Mouse (Mus musculus) kidney, postnatal 36 days (tissue): ENCODE data around the gene Dynlt1a.
"Not testable (repeated sequence)": the region's sequence is repeated elsewhere in the genome, so short reads cannot be mapped to it uniquely, and the experiment has no call there.

Experiments used
- DNase-seq, 2 experiments: peaks; one replicate each; pipeline ENCODE4 v3.0.0; 2021 to 2022; ENCODE audit warnings: mixed read lengths in 2 of 2

Dynlt1a gene

GRCm38 (mm10) chr17:6317339-6317985 is at the start of gene Dynlt1a:
TSS of gene Dynlt1a (minus strand) at chr17:6317500.
- peak; percentile 97 to 99 for DNase-seq

- DNase-seq = peak in 1 of 2 experiments; percentile 1
Observed at GRCm38 (mm10) chr17:6355256-6355655, 38.0 kb upstream of the Dynlt1a start.

GRCm38 (mm10) chr17:6342606-6343294 is 25.4 kb upstream of the Dynlt1a start:
- DNase-seq = not testable (repeated sequence)

GRCm38 (mm10) chr17:6328997-6329396 is 11.7 kb upstream of the Dynlt1a start:
- DNase-seq = not testable (repeated sequence)

GRCm38 (mm10) chr17:6327554-6327953 is 10.3 kb upstream of the Dynlt1a start:
- DNase-seq = not testable (repeated sequence)

GRCm38 (mm10) chr17:6325543-6325942 is 8.2 kb upstream of the Dynlt1a start:
- not testable (repeated sequence) for DNase-seq

GRCm38 (mm10) chr17:6325021-6325420 is 7.7 kb upstream of the Dynlt1a start:
- not testable (repeated sequence) for DNase-seq

- not testable (repeated sequence) for DNase-seq
Observed at GRCm38 (mm10) chr17:6321778-6322101, 4.4 kb upstream of the Dynlt1a start.

GRCm38 (mm10) chr17:6321081-6321777 is 3.9 kb upstream of the Dynlt1a start:
- not testable (repeated sequence) for DNase-seq

GRCm38 (mm10) chr17:6316379-6317126 is 747 bp downstream of the Dynlt1a start:
- DNase-seq = peak; percentile 31 to 65

GRCm38 (mm10) chr17:6315706-6316105 is 1.6 kb downstream of the Dynlt1a start:
- DNase-seq = not testable (repeated sequence)

GRCm38 (mm10) chr17:6314493-6314892 is 2.8 kb downstream of the Dynlt1a start:
- DNase-seq = not testable (repeated sequence)

- peak in 1 of 2 experiments; percentile 17 for DNase-seq
Observed at GRCm38 (mm10) chr17:6312755-6313154, 4.5 kb downstream of the Dynlt1a start.

GRCm38 (mm10) chr17:6311716-6312115 is 5.6 kb downstream of the Dynlt1a start:
- not testable (repeated sequence) for DNase-seq

- DNase-seq = not testable (repeated sequence)
Observed at GRCm38 (mm10) chr17:6306503-6306902, 10.8 kb downstream of the Dynlt1a start.

- DNase-seq = not testable (repeated sequence)
Observed at GRCm38 (mm10) chr17:6305656-6306270, 11.5 kb downstream of the Dynlt1a start.

- DNase-seq = not testable (repeated sequence)
Observed at GRCm38 (mm10) chr17:6304891-6305290, 12.4 kb downstream of the Dynlt1a start.

- peak in 1 of 2 experiments; percentile 24 for DNase-seq
Observed at GRCm38 (mm10) chr17:6300190-6300863, 17.0 kb downstream of the Dynlt1a start.

- not testable (repeated sequence) for DNase-seq
Observed at GRCm38 (mm10) chr17:6297060-6297795, 20.1 kb downstream of the Dynlt1a start.

GRCm38 (mm10) chr17:6293882-6294281 is 23.4 kb downstream of the Dynlt1a start:
- not testable (repeated sequence) for DNase-seq

- not testable (repeated sequence) for DNase-seq
Observed at GRCm38 (mm10) chr17:6289045-6289444, 28.3 kb downstream of the Dynlt1a start.
